Mouse (Mus musculus) urinary bladder, postnatal 14 days (tissue): Measurements from ENCODE around the gene Ubxn7.
A peak's percentile ranks its signal among the peaks of the same experiment; 100 is the strongest.
"Not testable (repeated sequence)": the region's sequence is repeated elsewhere in the genome, so short reads cannot be mapped to it uniquely, and the experiment has no call there.

Experiments
- DNase-seq: peaks from one replicate; pipeline ENCODE4 v3.0.0; 2021; ENCODE audit warnings: low spot score

Ubxn7 gene

GRCm38 (mm10) chr16:32332040-32332555 lies at the start of gene Ubxn7:
TSS of gene Ubxn7 (plus strand) at chr16:32332257.
- peak; percentile 98 for DNase-seq

- no peak for DNase-seq
Observed at GRCm38 (mm10) chr16:32282608-32283007, 49.4 kb upstream of the Ubxn7 start.

DNA sequence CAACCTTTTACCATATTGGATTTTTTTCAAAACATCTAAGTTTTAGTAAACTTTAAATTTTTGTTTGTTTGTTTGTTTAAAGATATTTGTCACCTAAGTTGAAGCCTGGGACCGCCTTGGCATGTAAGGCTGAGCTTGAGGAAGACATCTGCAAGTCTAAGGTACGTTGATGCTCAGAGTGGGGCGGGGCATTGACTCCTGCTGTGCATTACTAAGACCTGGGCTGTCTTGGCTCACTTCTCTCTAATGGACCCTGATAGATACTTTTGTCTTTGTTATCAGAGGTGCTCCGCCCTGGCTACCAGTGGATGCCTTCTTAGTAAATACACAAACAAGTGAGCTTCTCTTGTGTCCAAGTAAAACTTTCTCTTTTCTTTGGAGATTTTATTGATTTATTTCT lies 40.2 kb upstream of the Ubxn7 start:
- no peak for DNase-seq

DNA sequence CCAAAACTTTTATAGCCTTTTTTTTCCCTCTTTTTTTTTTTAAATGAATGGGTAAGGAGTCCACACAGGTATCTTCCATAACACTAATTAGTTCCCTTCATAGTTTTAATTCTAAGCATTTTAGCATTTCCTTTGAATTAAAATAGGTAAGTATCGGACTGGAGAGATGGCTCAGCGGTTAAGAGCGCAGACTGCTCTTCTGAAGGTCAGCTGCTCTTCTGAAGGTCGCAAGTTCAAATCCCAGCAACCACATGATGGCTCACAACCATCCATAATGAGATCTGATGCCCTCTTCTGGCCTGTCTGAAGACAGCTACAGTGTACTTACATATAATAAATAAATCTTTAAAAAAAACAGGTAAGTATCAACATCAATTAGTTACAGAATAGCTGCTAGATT lies 32.4 kb upstream of the Ubxn7 start:
- DNase-seq: not testable (repeated sequence)

DNA sequence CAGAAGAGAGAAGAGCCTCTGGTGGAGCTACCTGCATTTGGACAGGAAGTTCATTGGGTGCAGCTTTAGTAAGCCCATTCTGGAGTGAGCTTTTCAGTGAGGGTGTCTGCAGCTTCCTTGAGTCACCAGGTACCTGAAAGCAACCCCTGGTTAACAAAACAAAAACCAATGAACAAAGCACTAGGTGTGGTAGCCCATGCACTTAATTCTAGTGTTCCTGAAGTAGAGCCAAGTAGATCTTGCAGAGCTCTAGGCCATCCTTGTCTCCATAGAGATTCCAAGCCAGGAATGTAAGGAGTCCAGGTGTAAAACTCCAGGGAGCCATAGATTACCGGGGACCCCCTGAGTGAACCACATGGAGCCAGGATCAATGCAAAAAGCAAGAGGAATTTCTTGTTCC lies 29.0 kb upstream of the Ubxn7 start:
- no peak for DNase-seq

- no peak for DNase-seq
Observed at GRCm38 (mm10) chr16:32303886-32304285, 28.2 kb upstream of the Ubxn7 start.

- no peak for DNase-seq
Observed at GRCm38 (mm10) chr16:32311970-32312369, 20.1 kb upstream of the Ubxn7 start.

DNA sequence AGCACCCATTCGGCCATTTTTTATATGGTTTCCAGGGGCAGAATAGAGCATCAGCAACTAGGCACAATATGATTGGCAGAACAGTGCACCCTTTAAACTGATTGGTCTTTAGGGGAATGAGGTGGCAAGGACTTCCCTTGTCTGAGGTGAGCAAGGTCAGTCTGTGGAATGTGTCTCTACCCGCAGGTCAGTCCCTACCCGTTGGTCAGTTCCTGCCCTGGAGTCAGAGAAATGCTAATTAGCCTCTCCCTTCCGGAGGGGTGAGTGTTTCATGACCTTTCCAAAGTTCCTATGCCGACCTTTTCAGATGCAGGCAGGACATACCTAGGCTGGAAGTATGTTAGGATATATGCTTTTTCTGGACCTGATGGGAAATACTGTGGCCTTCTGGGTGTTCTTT lies 19.7 kb upstream of the Ubxn7 start:
- DNase-seq: no peak

DNA sequence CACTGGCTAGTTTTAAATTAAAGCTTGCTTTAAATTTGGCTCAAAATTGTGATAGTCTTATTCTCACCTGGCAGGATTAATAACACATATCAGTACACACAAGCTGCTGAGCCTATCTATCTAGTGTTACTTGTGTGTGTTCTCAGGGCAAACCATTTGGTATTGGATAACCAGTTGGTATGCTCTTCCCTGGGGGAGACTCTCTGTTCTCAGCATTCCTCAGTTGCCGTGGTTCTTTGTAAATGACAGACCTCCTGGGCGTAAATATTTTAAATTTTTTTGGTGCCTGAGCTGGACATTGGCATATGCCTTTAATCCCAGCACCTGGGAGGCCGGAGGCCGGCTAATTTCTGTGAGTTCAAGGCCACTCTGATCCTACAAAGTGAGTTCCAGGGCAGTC lies 19.2 kb upstream of the Ubxn7 start:
- no peak for DNase-seq

GRCm38 (mm10) chr16:32316601-32317000 lies 15.5 kb upstream of the Ubxn7 start:
- no peak for DNase-seq

GRCm38 (mm10) chr16:32323953-32324352 lies 8.1 kb upstream of the Ubxn7 start:
- no peak for DNase-seq

DNA sequence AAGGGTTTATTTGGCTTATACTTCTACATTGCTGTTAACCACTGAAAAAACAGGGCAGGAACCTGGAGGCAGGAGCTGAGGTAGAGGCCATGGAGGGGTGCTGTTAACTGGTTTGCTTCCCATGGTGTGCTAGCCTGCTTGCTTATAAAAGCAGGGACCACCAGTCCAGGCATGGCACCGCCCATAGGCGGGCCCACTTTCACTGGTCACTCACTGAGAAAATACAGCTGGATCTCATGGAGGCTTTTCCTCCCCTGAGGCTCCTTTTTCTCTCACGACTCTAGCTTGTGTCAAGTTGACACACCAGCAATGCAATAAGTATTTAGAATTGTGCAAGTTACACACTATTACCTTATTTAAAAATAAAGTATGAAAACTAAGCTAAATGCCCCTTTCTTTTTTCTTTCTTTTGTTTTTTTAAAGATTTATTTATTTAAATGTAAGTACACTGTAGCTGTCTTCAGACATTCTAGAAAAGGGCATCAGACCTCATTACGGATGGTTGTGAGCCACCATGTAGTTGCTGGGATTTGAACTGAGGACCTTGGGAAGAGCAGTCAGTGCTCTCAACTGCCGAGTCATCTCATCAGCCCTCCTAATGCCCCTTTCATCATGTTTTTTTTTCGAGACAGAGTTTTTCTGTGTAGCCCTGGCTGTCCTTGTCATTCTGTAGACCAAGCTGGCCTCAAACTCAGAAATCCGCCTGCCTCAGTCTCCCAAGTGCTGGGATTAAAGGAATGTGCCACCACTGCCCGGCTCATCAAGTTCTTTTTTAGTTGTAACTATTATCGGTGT lies 984 bp upstream of the Ubxn7 start:
- no peak for DNase-seq

DNA sequence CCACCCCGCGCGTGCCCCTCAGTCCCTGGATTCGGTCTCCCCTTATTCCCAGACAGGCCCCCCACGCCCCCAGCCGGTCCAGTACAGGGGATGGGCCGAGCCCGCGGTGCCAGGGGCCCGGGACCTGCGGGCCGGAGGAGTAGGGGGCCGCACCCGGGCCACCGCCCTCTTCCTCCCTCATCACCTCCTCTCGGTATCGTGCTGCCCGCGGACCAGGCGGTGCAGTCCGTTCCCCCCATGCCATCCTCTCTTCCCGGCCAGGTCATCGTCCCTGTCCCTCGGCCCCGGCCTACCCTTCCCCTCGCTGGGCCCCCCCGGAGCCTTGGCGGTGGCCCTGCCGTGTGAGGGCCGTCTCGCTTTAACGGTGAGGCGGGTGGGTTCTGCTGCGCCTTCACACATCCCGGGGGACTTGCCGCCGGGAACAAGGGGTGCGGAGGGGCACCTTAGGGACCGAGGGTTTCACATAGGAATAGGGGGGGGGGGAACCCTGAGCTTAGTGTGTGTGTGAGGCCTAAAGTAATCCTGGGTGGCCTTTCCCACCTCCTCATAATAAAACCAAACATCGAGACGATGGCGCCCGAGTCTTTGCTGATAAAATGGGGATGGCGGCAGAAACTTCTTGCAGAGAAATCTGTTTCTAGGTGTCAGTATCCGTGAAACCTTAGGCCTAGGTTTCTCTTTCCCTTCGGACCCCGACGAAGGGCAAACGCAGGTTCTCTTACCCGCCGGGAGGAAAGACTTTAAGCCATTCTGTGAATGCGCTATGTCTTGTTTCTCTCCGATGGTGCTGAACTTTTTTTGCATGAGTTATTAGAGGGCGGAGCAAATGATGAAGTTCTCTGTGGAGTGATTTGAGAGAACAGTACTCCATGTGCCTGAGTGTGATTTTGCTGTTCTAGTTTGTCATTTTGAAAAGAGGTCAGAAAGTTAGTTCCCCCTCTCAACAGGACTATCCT lies 777 bp downstream of the Ubxn7 start:
- DNase-seq: peak; percentile 34

DNA sequence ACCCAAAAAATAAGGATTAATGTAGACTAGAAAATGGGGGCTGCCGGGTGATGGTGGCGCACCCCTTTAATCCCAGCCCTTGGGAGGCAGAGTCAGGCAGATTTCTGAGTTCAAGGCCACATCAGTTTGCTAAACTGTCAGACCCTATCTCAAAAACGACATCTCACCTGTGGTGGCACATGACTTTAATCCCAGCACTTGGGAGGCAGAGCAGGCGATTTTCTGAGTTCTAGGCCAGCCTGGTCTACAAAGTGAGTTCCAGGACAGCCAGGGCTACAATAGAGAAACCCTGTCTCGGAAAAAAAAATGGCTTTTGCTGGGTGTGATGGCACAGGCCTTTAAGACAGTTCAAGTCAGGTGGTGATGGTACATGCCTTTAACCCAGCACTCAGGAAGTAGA lies 3.1 kb downstream of the Ubxn7 start:
- DNase-seq: no peak

DNA sequence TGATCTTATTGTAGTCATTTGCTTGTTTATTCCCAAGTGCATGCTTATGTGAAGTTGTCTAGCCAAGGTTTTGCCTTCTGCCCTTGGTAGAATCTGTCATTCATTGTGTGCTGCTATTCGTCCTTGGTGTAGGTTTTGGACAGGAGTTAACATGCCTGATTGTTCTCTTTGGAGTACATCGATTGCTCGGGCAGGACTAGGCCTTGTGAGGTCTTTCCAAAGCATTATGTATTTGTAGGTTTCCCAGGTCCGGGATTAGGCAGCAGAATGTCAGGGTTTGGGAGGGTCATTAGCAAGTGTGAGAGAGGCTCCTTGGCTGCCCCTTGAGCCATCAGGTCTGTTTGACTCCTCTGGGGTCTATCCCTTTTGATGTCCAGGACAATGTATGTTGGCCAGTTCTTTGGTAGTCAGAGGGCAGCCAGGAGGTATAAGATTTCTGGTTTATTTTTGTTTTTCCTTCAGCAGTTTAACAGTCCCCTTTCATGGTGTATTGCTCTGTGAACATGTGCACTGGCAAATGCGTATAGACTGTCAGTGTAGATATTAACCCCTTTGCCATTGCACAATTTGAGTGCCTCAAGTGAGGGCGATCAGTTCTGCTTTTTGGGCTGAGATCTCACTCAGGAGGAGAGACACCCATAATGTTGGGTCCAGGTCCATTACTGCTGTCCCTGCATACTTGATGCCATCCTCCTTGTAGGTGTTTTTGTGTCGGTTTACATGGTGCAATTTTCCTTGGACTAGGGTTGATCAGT lies 4.1 kb downstream of the Ubxn7 start:
- DNase-seq: no peak

DNA sequence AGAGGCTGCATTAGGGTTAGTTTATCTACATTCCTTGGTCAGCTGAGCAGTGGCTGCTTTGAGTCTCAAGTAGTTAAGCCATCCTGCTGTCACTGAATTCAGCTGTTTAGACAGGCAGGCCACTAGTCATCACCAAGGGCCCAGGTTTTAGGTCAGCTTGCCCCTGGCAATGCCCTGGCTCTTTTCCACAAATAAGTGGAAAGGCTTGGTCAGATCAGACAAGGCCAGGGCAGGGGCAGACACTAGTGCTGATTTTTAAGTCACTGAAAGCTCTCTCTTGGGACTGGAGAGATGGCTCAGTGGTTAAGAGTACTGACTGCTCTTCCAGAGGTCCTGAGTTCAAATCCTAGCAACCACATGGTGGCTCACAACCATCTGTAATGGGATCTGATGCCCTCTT lies 4.9 kb downstream of the Ubxn7 start:
- DNase-seq: no peak

DNA sequence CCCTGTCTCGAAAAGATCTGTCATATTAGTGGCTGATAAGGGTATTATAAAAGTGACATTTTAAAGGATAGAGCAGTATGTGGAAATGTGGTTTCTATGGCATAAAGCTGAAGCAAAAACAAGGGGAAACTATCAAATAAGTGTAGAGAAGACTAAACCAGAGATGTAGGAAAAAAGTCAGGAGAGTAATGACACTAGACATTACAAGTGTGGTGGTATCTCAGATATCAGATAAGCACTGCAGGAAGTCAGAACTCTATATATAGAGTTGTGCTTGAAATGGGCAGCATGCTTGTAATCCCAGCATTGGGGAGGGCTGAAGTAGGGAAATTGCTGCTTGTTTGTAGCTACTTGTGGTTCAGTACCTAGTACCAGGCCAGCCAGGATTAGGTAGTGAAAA lies 8.4 kb downstream of the Ubxn7 start:
- DNase-seq: no peak

DNA sequence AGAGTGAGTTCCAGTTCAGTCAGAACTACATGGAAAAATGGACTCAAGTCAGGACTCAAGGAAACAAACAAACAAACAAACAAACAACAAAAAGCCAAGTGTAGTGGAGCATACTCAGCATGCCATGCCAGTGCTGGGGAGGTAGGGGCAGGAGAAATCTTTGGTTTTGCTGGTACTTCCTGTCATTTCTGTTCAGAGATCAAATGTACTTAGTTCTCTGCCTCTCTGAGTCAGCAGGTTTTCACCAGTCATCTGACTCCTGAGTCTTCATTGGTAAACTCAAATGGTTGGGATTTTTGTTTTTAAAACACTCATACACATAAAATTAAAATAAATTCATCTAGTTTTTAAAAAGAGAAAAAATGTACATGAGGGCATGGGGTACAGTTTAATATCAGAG lies 13.5 kb downstream of the Ubxn7 start:
- no peak for DNase-seq

DNA sequence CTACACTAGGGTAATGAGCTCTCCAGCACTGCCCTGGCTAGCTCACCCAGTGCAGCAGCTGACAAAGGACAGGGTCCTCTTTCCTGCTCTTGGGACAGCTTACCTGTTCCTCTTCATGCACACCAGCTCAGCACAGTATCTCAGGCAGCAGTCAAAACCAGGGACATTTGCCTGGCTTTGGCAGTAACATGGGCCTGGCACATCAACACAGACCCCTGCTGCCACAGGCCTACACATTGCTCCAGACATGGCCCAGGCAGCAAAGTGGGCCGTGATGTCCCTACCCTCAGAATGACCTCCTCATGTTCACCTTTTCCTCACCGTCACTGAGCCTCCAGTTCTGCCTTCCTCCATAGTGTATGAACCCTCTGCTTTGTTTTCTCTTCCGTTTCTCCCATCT lies 18.7 kb downstream of the Ubxn7 start:
- no peak for DNase-seq

DNA sequence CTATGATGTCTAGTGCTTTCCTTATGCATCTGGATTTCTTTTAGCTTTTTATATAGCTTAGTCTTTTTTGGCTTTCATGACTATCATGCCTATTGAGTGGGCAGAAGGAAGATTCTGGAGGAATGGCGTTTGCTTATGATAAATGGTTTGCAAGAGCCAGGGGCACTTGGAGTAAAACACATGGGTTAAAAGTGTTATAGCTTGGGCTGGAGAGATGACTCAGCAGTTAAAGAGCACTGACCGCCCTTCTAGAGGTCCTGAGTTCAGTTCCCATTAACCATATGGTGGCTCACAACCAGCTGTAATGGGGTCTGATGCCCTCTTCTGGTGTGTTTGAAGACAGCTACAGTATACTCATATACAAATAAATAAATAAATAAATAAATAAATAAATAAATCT lies 31.5 kb downstream of the Ubxn7 start:
- DNase-seq: no peak

- DNase-seq: peak; percentile 42
Observed at GRCm38 (mm10) chr16:32371351-32371750, 39.3 kb downstream of the Ubxn7 start.

GRCm38 (mm10) chr16:32379575-32379974 lies 47.5 kb downstream of the Ubxn7 start:
- no peak for DNase-seq
